Mouse (Mus musculus): ENCODE data around the gene Irf3. TPM values are rescaled to one million over a fixed set of nuclear protein-coding genes. Genes with fewer than 3 reads are reported as not detected.

Gene Irf3
- total RNA-seq (2021), result 10 to 100 TPM; 18.3 to 20.3 TPM
- long read RNA-seq, experiment 1, transcript Irf3-201 (8 exons, 2,031 nt), result major isoform, 6 of 13 reads
- long read RNA-seq, experiment 1, partial matches to known transcripts, result 4 of 13 reads
- long read RNA-seq, experiment 1, other reads (novel, unspliced or antisense), result 2 of 13 reads
- long read RNA-seq, experiment 2, partial matches to known transcripts, result 11 of 18 reads
- long read RNA-seq, experiment 2, other reads (novel, unspliced or antisense), result 0 of 18 reads

DNA sequence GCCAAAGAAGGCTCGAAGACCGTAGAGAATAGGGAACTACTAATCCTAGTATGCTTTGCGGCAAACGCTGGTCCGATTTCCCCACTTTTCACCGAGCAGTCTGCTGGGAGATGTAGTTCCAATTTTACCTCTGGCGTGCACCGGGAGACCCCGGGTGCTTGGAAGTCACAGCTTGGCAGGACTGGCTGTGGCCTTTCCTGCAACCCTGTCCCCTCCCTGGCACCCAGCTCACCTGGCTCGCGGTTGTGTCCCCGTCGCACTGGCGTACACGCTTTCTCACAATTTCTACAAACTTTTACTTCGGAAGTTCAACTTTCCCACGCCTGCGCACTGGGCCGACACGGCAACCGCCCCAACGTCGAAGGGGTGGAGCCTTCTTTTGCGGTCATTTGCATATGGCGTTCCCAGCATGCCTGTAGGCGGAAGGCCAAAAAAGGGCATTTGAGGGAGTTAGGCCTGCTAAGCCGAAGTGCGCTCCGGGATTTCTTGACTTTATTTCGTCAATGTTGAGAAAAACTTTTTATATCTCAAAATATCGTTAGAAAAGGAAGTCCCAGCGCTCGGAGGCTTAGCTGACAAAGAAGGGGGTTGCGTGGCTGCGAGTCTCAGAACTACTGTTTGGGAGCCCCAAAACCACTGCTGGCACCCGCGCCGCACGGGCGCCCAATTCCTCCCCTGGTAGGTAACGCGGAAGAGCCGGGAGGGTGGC is at the start of gene Irf3:
Gene Irf3 (plus strand): TSS at position 418 of the 709 bp plus-strand sequence.
- intact Hi-C loops (cut with DNase I), result no loop called here
- DNase-seq, result peak; percentile 95 to 97

DNA sequence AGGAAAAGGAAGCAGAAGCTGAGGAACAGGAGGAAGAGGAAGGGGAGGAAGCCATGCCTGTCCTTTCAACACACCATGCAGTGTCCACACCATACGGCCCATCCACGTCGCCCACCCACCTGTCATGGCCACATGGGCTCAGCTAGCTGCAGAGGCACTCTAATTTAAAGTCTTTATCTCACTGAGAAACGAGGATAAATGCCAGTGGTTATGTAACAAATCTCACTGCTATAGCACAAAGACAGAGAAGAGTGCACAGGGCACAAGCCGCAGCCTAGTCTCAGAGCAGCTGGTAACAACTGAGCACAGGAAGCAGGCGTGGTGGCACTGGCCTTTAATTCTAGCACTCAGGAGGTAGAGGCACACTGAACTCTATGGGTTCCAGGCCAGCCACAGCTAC is 47.5 kb upstream of the Irf3 start:
- DNase-seq, result no peak
- intact Hi-C loops (cut with DNase I), result loop anchor here (10.0 kb wide), 1 partner anchor 225 kb away; no protein-coding TSS in a partner anchor

DNA sequence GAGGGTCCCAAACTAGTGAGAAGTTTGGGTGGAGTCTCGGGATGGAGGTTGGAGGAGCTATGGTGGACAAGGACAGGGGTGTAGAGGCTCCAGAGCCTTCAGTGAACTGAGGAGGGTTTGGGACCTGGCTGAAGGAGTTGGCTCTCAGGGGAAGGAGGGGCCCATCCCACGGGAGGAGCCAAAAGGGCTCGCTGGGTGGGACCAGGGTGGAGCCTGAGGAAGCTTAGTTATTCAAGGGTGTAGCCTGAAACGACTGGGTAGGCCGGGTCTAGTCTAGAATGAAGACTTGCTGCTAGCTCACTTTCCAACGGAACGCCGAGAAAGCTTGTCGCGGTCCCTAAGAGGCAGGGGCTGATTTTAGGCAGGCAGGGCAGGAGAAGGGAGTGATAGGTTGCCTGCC is 45.5 kb upstream of the Irf3 start:
- peak; percentile 57 to 61 for DNase-seq
- intact Hi-C loops (cut with DNase I), result loop anchor here (10.0 kb wide), 1 partner anchor 227 kb away; no protein-coding TSS in a partner anchor

DNA sequence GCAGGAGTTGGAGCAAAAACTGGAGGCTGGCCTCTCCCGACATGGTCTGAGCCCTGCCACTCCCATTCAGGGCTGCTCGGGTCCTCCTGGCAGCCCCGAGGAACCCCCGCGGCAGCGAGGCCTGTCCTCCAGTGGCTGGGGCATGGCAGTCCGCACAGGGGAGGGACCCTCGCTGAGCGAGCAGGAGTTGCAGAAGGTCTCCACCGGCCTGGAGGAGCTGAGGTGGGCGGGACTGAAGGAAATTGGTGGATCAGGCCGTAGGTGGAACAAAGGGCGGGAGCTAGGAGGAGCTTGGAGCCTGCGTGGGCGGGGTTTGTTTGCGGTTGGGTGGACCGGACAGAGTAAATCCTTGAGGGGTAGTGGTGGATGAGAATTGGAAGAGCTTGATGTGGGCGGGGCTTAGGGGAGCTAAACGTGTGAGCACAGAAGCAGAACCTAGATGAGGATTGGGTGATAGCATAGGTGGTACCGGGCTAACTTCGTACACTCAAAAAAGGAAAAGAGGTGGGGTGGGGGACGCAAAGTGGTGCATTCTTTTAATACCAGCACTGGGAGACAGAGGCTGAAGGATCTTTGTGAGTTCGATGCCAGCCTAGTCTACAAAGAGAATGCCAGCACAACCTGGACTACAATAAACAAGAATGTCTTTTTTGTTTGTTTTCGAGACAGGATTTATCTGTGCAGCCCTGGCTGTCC is 44.7 kb upstream of the Irf3 start:
- peak; percentile 87 to 93 for DNase-seq
- intact Hi-C loops (cut with DNase I), result loop anchor here (10.0 kb wide), 1 partner anchor 228 kb away; no protein-coding TSS in a partner anchor

DNA sequence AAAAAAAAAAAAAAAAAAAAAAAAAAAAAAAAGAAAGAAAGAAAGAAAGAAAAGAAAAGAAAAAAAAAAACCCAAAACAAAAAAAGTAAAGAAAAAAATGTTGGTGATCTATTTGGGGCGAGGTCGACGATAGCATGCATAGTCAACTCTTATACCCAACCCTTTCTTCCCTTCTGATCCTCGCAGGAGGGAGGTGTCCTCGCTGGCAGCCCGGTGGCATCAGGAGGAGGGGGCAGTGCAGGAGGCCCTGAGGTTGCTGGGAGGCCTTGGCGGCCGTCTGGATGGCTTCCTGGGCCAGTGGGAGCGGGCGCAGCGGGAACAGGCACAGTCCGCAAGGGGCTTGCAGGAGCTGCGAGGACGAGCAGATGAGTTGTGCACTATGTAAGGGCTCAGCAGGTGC is 43.9 kb upstream of the Irf3 start:
- intact Hi-C loops (cut with DNase I), result loop anchor here (10.0 kb wide), 1 partner anchor 229 kb away; no protein-coding TSS in a partner anchor
- DNase-seq, result no peak

DNA sequence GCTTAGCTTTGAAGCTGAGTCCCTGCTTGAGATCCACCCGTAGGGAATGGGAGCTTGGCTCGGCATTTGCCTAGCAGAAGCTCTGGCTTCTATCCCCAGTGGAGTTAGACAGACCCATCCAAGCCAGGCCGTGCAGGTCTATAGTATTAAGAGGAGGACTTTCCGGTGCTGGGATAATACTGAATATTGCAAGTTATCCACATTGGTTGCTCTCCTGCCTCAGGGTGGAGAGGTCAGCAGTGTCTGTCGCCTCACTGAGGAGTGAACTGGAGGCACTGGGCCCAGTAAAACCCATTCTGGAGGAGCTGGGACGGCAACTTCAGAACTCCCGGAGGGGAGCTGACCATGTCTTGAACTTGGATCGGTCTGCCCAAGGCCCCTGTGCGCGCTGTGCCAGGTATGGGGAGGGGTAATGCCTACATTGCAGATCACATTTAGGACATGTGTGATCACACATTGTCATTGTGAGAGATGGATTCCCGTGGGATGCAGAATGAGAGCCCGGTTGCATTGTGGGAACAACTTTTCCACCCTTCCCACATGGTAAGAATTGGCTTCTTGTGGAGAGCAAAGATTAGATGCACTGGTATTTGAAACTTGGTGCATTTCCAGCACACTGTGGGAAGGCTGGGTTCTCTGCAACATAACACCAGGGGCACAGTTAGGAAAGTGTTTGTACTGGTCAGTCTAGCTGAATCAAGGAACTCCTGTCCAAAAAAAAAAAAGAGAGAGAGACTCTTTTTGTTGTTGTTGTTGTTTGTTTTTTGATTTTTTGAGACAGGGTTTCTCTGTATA is 43.2 kb upstream of the Irf3 start:
- no peak for DNase-seq
- intact Hi-C loops (cut with DNase I), result loop anchor here (2.0 to 10.0 kb wide), 2 partner anchors 27 to 229 kb away; no protein-coding TSS in a partner anchor

DNA sequence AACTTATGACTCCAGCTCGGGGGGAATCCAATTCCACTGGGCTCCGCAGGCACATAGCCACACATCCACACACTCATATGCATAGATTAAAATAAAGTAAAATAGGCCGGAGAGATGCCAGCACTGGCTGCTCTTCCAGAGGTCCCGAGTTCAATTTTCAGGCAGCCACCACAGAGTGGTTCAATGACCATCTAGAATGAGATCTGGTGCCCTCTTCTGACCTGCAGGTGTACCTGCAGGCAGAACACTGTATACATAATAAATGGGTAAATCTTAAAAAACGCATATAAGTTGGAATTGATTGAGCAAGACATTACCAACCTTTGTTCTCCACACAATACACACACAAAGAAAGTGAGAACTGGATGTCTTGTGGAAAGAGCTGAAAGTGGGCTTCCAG is 41.8 kb upstream of the Irf3 start:
- intact Hi-C loops (cut with DNase I), result loop anchor here (2.0 to 10.0 kb wide), 2 partner anchors 29 to 231 kb away; no protein-coding TSS in a partner anchor
- DNase-seq, result no peak

DNA sequence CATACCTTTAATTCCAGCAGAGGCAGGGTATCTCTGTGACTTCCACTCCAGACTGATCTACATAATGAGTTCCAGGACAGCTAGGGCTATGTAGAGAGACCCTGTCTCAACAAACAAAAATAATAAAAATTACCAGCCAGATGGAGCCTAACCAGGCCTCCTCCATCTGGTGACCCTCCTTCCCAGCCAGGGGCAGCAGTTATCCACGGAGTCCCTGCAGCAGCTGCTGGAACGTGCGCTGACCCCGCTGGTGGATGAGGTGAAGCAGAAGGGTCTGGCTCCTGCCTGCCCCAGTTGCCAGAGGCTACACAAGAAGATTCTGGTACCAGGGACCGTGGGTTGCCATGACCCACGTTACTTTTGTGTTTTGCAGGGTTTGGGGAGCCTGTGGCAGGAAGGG is 41.2 kb upstream of the Irf3 start:
- DNase-seq, result no peak
- intact Hi-C loops (cut with DNase I), result loop anchor here (10.0 kb wide), 1 partner anchor 231 kb away; no protein-coding TSS in a partner anchor

DNA sequence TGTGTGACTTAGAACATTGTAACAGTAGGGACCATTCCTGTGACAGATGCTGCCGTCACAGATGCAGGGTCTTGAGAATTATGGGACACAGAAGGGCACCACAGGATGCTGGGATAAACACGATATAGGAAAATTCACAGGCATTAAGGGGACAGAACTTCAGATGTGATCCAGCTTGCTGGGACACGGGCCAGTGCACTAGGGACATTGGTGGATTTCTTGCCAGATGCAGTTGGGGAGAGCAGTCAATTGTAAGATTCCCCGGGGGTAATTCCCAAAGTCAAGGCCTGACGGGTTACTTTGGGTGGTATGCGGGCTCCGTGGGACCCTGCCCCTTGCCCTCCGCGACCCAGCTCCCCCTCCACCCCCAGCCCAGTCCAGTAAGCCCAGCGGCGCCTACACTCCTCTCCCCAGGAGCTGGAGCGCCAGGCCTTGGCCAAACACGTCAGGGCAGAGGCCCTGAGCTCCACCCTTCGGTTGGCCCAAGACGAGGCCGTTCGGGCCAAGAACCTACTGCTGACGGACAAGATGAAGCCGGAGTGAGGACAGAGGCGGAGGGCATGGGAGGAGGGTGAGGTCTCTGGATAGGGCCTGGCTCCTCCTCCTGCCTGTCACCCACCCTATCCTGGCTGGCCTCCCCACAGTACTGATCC is 40.1 kb upstream of the Irf3 start:
- DNase-seq, result peak; percentile 59 to 61
- intact Hi-C loops (cut with DNase I), result loop anchor here (10.0 kb wide), 1 partner anchor 233 kb away; no protein-coding TSS in a partner anchor

DNA sequence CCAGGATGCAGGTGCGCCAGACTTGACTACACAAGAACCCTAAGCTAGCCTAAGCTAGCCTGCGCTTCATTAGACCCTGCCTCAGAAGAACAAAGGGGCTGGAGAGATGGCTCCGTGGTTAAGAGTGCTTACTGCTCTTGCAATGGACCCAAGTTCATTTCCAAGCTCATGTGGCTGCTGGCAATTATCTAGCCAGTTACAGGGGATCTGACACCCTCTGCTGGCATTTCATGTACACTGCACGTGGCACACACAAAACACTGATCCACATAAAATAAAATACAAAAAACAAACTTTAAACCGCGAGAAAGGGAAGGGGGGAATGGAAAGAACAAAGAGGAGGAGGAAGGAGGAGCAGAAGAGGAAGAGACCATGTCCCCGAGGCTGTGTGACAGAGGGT is 39.2 kb upstream of the Irf3 start:
- intact Hi-C loops (cut with DNase I), result loop anchor here (10.0 kb wide), 1 partner anchor 233 kb away; no protein-coding TSS in a partner anchor
- peak in 1 of 2 experiments; percentile 45 for DNase-seq

DNA sequence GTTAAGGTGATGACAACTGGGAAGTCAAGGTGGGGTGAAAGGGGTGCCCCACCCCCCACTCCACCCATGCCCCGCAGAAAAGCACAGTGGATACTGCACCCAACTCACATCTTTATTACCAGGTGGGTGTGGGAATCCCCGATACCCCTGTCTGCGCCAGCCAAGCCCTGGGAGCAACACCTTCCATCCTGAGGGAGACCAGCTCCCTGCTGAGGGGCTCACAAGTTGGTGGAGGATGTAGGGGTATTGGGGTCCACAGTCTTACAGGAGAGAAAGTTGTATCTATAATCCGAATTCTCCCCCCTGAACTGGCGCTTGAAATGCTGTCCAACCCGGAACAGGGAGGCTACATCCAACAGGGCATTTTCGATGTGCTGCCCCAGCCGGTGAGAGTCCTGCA is 38.2 kb upstream of the Irf3 start:
- intact Hi-C loops (cut with DNase I), result loop anchor here (10.0 kb wide), 1 partner anchor 234 kb away; no protein-coding TSS in a partner anchor

DNA sequence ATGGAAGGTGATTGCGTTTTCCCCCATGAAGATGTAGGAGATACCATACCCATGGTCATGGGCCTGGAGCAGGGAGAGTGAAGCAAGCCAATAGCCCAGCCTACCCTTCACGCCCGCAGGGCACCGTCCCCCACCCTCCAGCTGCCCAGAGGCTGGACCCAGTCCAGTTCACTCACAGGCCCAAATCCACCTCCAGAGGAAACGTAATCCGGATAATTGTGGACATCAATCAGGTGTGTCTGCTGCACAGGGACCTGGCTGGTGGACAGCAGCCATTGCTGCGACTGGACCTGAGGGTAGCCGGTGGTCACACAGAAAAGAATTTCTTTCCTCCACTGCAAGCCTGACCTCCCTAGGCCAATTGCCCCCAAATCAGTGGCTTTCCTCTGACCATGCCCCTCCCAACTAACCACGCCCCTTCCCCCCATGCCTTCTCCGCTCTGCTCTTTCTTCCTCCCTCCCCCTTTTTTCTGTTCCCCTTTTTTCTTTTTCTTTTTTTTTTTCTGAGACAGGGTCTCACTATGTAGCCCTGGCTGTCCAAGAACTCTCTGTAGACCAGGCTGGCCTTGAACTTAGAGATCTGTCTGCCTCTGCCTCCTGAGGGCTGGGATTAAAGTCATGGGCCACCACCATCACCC is 37.5 kb upstream of the Irf3 start:
- intact Hi-C loops (cut with DNase I), result loop anchor here (10.0 kb wide), 1 partner anchor 235 kb away; no protein-coding TSS in a partner anchor
- no peak for DNase-seq

More for the DNA sequence above, 38.2 kb upstream of the Irf3 start:
- DNase-seq, result no peak

DNA sequence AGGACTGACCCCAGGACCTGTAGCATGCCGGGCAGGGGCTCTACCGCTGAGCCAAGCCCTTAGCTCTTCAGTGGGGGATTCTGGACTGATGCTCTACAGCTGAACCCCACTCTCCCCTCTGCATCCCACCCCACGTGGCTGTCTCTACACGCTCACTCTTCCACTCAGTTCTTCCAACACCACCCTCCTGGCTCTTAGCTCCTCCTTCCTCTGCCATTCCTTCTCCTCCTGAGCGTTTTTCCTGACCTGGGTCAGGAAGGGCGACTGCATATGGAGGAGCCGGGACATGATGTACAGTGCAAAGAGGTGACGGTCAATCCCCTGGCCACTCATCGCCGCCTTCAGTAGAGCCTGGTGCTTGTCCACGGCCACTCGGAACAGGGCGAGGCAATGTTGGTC is 36.9 kb upstream of the Irf3 start:
- no peak for DNase-seq
- intact Hi-C loops (cut with DNase I), result no loop called here

DNA sequence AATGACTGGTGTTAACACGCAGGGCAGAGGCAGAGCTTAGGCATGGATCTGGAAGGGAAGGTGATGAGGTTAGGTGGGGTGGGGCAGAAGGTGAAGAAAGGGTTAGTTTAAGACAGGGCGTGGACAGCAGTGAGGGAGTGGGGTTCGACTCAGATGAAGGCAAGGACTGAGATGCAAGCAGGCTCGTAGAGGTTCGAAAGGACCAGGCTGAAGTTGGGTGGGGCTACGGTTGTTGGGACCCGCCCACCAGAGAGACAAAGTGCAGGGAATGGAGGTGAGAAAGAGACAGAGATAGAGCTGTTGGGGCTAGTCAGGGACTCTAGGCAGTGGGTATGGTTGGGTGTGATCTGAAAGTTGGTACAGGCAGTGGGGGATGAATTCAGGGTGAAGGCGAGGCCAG is 35.1 kb upstream of the Irf3 start:
- intact Hi-C loops (cut with DNase I), result no loop called here
- no peak for DNase-seq

DNA sequence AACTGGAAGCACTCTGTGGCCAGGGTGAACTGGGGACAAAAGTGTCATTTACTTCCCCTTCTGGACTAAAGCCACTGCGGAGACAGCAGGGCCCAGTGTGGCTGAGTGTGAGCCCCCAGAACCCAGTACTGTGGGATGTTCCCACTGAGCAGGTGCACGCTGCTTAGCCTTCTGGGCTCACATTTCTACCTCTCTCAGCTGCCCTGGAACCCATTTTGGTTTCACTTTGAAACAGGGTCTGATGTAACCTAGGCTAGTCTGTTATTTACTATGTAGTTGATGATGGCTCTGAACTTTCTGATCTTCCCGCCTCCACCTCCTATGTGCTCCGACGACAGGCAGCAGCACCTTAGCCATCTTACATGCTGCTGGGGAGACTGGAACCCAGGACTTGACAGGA is 34.6 kb upstream of the Irf3 start:
- intact Hi-C loops (cut with DNase I), result no loop called here
- DNase-seq, result no peak

DNA sequence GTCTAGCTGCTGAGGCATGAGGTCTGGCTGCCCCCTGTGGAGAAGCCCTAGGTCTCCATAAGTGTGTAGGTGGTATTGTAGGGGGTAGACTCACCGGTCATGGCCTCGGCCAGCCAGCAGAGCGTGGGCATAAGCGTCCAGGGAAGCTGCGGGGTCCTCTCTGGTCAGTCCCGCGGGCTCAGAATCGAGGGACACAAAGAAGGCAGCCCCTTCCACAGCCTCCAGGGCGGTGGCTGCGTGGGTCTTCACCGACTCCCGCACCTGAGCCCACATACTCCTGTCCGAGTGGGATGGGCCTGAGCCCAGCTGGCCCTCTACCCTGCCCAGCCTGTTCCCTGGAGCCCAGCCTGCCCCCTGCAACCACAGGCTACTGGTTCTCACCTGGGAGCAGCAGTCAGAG is 32.5 kb upstream of the Irf3 start:
- no peak for DNase-seq
- intact Hi-C loops (cut with DNase I), result no loop called here

DNA sequence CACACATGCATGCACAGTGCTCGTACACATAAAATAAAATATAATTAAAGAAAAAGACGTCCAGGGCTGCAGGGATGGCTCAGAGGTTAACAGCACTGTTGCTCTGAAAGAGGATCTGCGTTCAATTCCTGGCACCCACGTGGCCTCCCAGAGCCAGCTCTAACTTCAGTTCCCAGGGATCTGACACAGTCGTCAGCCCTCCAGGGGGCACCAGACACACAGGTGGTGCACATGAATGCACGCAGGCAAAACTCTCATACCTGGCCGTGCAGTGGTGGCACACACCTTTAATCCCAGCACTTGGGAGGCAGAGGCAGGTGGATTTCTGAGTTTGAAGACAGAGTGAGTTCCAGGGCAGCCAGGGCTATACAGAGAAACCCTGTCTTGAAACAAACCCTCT is 31.5 kb upstream of the Irf3 start:
- no peak for DNase-seq
- intact Hi-C loops (cut with DNase I), result no loop called here

DNA sequence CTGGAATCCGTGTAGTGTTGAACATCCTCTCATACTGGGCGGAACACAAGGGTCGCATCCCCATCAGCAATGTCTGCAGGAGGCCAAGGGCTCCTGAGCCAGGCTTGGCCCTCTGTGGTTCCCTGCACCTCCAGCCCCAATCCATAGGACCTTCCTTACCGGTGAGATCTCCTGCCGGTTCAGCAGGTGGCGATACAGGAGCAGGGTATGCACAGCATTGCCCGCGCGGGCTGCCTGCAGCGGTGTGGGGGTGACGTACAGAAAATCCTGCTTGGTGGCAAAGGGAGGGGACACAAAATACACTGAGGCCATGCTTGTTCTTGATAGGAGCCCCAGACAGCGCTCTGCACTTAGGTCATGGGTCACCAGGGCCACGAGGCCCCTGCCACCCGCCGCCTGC is 30.8 kb upstream of the Irf3 start:
- DNase-seq, result no peak
- intact Hi-C loops (cut with DNase I), result no loop called here

DNA sequence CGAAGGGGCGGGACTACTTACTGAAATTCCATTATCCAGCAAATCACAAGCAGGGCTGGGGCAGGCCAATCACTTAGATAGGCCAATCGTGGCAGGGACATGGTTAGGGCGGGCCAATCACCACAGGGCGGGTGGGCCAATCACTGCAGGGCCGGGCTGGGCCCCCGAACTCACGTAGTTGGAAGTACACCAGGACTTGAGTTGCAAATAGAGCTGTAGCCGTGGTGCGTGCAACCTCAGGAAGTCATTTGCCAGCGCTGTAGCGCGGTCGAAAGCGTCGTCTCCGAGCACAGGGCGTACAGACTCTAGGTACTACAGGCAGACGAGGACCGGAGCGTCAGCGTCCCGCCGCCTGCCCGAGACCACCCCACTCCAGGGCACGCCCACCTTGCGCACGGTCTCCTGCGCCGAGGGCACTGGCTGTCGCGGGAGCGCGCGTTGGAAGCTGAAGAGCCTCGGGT is 27.2 kb upstream of the Irf3 start:
- intact Hi-C loops (cut with DNase I), result no loop called here

More for the DNA sequence above, 27.2 kb upstream of the Irf3 start:
- peak; percentile 79 for DNase-seq

All from gastrocnemius, postnatal 36 days (tissue).